Mouse (Mus musculus) large intestine, adult 2 months (tissue): Measurements from ENCODE around the gene Ctnnbip1. TPM values are rescaled to one million over a fixed set of nuclear protein-coding genes. Genes with fewer than 3 reads are reported as not detected.
"Not testable (repeated sequence)": the region's sequence is repeated elsewhere in the genome, so short reads cannot be mapped to it uniquely, and the experiment has no call there.

Experiments used
- DNase-seq: peaks from one replicate; pipeline ENCODE4 v3.0.0-alpha.2; 2012; ENCODE audit warnings: low read depth, low spot score
- WGBS: fragments of 180-500 bp; shearing (Covaris S2); methylation state at CpG from one replicate; pipeline ENCODE4 v1.1.7; 2018; 5-methylcytosine and 5-hydroxymethylcytosine counted together
- polyA plus RNA-seq: library from polyadenylated mRNA; depleted of rRNA; stranded (reverse); fragments of >200 nt; gene quantifications from 2 replicates; pipeline ENCODE4 v1.2.3, GENCODE M21; 2012; rRNA removed

Gene Ctnnbip1
- polyA plus RNA-seq, 1 experiment, result 22.5 TPM

GRCm38 (mm10) chr4:149607591-149608308 is 89.7 kb downstream of the Ctnnbip1 start:
- no peak for DNase-seq
- 72% methylated on average over 20 of the region's 20 CpGs for WGBS

- no peak for DNase-seq
- WGBS, result 86% methylated on average over 6 of the region's 6 CpGs
Observed at GRCm38 (mm10) chr4:149608309-149608638, 90.2 kb downstream of the Ctnnbip1 start.

- 74% methylated on average over 8 of the region's 8 CpGs for WGBS
- DNase-seq, result no peak
Observed at GRCm38 (mm10) chr4:149609256-149610025, 91.4 kb downstream of the Ctnnbip1 start.

GRCm38 (mm10) chr4:149611376-149612044 is 93.5 kb downstream of the Ctnnbip1 start:
- DNase-seq, result no peak
- WGBS, result 50% methylated on average over 10 of the region's 10 CpGs

- DNase-seq, result not testable (repeated sequence)
- 77% methylated on average over 6 of the region's 6 CpGs for WGBS
Observed at GRCm38 (mm10) chr4:149613497-149613896, 95.5 kb downstream of the Ctnnbip1 start.

- DNase-seq, result no peak
- 97% methylated on average over 3 of the region's 3 CpGs for WGBS
Observed at GRCm38 (mm10) chr4:149614869-149615268, 96.8 kb downstream of the Ctnnbip1 start.

Other genes starting within 250 kb of the Ctnnbip1 start
- 12.7 and 30.6 TPM in 2 replicates for gene Kif1b, start 210.5 kb upstream of the Ctnnbip1 start, polyA plus RNA-seq
- 45.2 and 62.8 TPM in 2 replicates for gene Ube4b, start 91.5 kb upstream of the Ctnnbip1 start, polyA plus RNA-seq
- gene Rbp7, start 63.3 kb upstream of the Ctnnbip1 start, polyA plus RNA-seq, result 9.4 and 10.4 TPM in 2 replicates
- gene Tmem274, start 40.9 kb upstream of the Ctnnbip1 start, polyA plus RNA-seq, result not detected in 2 replicates
- gene Nmnat1, start 33.0 kb upstream of the Ctnnbip1 start, polyA plus RNA-seq, result 7.1 and 11.6 TPM in 2 replicates
- 13.0 and 26.3 TPM in 2 replicates for gene Lzic, start 33.0 kb upstream of the Ctnnbip1 start, polyA plus RNA-seq
- 51.5 and 58.3 TPM in 2 replicates for gene Clstn1, start 68.2 kb downstream of the Ctnnbip1 start, polyA plus RNA-seq
- gene Pik3cd, start 184.3 kb downstream of the Ctnnbip1 start, polyA plus RNA-seq, result 11.4 and 15.1 TPM in 2 replicates
- 15.3 and 19.3 TPM in 2 replicates for gene Tmem201, start 219.8 kb downstream of the Ctnnbip1 start, polyA plus RNA-seq